Mouse (Mus musculus) kidney, postnatal 25 days (tissue): ENCODE data around the gene Tacc2.

Source experiments
- DNase-seq, 2 experiments: peaks; one replicate each; pipeline ENCODE4 v3.0.0; 2021; ENCODE audit warnings: mixed read lengths in 2 of 2

The Tacc2 gene

DNA sequence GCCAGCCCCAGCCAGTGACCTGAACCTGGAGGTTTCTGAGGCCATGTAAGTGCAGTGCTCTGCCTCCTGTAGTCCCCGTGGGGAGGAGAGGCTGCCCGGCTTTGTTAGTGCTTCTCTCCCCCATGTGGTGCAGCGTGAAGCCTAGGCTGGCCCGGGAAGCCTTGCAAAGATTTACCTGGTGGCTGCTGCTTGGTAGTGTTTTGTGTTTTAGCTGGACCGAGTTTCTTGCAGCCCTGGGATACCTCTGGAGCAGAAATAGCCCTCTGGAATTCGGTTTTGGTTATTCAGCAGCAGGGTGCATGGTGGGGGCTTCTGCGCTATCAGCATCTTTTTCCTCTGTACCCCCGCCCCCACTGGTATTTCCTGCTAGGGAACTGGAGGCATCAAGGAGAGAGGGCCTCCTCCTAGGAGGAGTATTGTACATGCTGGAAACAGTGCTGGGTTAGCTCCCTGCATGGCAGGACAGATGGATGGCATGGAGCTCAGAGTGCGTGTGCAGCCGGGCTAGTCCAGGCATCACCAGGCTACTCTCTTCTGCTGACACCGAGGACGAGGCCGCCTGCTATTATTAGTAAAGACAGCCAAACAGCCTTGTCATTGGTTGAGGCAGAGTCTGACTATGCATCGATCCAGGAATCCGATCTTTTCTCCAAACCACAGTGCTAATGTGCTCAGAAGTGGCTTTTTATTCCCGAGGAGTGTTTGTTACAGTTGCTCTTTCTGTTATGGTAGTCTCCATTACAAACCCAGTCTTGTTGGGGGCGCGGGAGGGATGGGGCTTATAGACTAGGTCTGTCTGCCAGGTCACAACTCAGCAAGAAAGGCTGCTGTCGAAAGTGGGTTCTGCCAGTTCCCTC lies 115.9 kb downstream of the Tacc2 start:
- peak in 1 of 2 experiments; percentile 28 for DNase-seq

DNA sequence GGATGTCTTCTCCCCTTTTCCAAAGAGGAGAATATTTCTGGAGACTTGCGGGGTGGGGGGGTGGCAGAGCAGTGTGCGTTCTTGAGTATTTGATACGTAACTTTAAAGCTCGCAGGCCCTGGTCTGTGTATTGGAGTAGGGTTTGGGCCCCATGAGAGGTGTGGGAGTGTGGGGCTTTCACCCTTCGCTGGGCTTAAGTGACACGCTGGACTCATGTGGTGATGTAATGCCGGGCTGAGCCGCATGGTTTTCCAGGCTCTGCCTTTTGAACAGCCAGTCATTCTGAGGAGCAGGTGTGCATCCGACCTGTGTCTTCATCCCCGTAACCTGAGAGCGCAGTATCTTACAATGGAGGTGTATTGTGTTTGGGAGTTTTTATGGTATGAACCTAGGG lies 116.6 kb downstream of the Tacc2 start:
- no peak for DNase-seq

DNA sequence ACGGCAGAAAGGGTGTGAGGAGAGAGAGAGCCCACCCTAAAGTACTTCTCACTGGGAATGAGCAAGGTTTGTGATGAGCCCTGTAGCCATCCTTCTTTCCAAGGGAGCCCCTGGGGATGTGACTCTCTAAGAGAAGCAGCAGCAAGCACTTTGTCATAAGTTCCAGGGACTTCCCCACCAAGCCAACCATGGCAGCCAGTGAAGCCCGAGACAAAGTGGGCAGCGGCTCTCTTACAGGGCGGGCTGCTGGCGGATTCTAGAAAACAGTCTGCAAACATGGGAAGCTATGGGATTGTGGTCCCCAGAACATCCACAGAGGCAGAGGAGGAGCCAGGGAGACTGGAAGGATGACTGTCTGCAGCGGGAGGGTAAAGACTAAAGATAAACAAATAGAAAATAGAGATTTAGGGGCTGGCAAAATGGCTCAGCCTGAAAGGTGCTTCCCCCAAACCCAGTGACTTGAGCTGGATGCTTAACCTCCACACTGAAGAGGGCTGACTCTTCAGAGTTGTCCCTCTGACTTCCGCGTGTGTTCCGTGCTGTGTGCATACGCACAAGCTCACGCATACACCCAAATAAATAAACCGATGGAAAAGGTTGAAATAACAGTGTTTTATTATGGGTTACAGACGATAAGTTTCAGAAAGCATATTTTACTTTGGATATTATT lies 118.6 kb downstream of the Tacc2 start:
- DNase-seq = no peak

DNA sequence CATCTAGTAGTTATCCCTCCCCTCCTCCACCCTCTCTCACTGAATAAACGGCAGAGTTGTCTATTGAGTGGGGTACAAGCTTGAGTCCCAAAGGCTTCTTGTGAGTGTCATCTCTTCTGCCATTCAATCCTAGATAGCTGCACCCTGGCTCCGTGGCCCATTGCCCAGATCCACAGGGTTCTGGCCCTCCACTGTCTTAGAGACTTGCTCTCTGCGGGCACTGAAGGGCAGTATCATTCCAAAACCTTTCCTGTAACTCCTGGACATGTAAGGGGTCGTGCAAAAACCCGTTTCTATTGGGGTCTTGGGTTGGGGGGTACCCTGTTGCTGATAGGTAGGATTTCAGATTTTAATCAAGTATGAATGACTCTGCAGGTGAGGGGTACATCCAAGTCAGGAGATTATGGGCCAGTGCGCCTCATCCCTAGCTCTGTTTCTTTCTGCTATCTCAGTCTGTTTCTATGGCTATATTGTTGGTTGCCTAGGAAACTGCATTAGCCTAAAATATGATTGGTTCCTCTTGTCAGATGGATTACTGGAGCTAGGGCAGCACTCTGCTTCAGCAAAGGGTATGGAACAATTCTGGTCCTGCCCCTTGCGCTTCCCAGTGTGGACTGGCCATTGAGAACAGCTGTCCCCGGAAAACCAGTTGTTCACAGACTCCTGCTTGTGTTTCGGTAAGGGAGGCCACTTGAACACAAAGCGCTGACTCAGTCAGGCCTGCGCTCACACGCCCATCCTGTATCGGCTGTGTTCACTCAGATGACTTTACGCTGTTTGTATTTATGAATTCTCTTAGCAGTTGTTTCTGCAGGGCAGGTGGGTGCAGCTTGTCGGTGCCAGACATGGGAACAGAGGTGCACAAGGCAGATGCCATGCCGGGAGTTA lies 119.4 kb downstream of the Tacc2 start:
- DNase-seq = no peak

DNA sequence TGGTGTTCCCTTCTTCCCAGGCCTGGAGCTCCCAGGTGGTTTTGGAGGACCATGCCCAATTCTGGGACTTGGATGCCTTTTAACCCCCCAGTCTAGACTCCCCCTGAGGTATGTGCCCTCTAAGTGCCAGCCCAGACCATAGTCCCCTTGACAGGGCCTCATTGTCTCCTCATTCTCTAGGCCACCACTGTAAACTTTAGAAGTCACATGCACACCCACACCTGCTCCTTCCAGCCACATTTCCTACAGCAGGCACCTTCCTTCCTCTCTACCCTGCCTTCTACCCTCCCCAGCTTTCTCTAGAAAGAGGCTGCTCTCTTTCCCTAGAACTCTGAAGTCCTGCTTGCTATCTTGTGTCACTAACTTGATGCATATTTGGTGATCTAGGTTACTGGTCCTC lies 121.2 kb downstream of the Tacc2 start:
- no peak for DNase-seq

DNA sequence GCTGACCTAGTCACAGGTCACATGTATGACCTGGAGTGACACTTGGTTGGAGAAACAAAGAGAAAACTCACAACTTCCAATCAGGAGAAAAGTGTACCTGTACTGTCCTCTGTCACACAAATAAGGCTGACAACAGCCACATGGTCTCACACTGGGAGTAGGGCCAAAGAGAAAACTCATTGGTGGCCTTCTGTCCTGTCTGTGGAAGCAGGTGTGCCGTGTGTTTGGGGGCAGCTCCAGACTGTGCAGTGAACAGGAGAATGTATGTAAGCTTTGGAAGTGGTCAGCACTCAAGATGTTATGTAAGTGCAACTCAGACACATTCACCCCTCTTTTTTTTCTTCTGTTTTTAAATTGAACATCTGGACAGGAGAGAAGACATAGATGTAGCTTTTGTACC lies 124.1 kb downstream of the Tacc2 start:
- no peak for DNase-seq

DNA sequence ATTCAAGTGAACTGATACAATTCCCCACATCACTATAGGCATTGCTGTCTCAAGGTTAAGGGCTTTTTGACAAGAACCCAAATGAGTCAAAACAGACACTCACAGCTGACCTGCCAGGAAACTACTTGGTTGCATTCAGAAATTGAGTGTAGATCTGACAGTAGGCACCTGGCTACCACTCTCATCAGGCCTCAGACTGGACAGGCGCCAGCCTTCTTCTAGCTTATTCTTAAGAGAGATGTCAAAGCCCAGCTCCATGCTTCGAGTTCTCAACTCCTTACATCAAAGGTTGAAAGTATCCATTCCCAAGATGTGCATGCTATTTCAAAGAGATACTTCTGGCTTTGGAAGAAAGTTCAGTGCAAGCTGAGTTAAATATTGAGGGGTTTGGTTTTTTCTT lies 128.0 kb downstream of the Tacc2 start:
- DNase-seq = no peak

DNA sequence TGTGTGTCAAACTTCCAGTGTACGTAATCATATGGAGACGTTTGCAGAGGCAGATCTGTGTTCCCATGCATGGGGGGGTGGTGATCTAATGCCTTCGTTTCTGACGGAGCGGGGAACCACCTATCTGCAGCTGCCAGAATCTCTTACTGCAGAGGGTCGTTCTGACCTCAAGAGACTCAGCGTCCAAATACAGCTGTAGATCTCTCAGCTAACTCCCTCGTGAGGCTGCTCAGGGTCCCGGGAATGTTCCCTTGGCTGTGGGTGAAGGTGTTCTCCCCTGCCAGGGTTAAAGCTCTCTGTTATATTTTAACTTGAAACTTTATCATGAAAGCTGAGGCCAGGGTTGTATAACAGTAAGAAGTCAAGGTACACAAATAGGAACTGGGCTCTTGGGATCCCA lies 131.7 kb downstream of the Tacc2 start:
- peak; percentile 58 to 86 for DNase-seq

DNA sequence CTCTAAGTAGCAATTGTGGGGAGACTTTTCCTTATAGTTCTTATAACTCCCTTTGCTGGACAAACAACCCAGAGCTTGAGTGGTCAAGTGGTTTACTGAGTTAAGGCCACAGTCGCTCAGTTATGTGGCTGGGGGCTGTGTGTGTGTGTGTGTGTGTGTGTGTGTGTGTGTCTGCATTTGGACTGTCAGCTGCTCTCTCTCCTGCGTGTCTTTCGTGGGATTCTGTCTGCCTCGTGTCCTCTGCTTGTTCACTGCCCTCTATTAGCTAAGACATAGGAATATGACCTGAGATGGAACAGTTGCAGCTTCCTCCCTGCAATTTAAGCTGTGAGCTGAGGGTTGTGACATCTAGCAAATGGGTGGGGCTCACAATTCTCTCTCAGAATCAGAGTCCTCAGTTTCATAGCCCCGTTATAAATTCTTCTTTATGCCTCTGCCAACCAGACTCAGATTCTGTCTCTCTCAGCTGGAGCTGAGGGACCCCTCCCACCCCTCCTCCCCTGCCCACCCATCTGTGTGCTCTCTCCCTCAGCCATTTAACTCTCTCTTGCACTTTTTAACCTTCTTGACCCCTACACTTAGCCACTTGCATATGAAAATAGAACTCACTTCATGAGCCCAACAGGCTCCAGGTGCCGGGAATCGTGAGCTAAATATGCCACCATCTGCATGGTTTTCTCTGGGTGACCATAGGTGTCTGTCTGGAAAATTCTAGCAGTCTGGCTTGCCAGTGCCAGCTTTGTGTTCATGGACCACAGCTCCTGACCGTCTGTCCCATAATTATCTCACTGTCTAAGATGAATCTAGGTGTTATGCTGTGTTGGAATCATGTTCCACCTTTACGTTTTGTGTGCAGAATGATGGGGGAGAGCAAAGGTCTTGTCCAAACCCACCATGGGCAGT lies 132.4 kb downstream of the Tacc2 start:
- DNase-seq = no peak

DNA sequence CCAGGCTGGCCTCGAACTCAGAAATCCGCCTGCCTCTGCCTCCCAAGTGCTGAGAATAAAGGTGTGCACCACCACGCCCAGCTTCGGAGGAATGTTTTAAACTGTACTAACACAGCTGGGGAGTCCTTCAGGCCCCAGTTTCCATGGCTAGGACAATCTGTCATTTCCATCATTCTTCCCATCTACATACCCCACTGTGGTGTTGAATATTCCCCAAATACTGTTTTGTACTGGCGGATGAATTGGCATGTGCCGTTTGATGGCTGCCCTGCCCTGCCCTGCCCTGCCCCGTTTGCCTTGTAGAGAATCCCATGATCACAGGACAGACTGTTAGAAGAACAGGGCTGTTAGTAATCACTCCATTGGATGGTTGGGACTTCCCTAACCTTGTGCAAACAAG lies 134.6 kb downstream of the Tacc2 start:
- no peak for DNase-seq

DNA sequence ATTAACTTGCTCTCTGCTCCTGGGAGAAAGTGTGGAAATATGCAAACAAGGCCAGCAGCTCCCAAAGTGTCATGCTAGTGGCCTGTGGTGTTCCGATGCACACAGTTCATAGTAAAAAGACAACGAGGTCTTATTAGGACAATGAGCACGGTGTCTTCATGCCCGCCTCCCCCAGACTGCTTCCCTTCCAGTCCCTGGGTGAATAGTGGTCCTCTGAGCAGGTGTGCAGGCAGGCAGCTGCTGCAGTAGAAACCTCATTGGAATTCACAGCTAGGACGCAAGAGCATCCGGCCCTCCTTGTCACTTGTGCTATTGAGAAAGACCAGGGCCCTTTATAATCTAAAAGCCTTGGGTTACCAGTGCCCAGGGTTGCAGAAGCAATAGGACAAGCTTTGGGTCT lies 136.1 kb downstream of the Tacc2 start:
- no peak for DNase-seq

DNA sequence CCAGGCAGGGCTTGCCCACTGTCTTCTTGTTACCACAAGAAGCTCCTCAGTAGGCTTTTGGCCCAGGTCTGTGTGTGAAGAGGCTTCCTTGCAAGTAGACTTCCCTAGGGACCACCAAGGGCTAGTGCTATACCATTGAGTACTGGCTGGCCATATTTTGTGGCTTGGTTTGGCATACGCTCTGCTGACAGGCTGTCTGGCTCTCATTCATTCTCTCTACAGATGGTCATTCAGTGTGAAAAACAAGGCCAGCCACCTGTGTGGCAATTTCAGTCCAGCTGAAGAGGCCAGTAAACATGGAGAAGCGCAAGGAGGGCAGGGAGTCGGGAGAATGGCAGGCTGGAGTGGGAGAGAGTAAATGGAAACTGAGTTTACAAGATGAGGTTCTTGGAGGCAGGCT lies 138.2 kb downstream of the Tacc2 start:
- DNase-seq = no peak

DNA sequence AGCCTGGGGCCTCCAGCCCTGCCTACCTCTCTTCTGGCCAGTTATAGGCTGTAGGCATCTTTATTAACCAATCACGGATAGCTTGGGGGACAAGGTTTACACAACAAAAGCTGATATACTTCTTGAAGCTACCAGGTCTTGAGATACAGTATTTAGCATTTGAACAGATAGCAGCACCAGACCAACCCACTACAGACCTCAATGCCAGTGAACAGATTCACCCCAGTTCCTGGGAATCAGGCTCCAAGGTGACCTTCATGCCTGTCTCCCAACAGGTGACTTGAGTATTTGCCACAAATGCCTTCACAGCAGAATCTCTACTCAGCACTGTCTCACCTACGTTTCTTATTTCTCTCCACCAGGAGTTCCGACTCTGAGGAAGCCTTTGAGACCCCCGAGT lies 139.1 kb downstream of the Tacc2 start:
- no peak for DNase-seq

DNA sequence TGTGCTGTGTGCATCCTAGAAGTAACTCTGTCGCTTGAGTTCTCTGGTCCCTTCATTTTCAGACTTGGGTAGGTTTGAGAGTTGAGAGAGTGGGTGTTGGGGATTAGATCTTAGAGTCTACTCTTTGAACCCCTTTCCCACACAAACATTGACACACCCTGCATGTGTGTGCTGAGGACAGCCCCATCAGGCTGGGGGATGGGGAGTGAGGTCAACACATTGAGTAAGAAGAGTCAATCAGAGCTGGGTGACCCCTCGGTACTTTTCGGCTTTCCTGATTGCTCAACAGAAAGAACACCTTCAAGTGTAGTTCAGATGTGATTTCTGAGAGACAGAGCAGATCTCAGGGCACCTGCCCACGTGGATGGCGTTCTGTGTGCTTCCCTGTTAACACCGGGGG lies 139.8 kb downstream of the Tacc2 start:
- no peak for DNase-seq

DNA sequence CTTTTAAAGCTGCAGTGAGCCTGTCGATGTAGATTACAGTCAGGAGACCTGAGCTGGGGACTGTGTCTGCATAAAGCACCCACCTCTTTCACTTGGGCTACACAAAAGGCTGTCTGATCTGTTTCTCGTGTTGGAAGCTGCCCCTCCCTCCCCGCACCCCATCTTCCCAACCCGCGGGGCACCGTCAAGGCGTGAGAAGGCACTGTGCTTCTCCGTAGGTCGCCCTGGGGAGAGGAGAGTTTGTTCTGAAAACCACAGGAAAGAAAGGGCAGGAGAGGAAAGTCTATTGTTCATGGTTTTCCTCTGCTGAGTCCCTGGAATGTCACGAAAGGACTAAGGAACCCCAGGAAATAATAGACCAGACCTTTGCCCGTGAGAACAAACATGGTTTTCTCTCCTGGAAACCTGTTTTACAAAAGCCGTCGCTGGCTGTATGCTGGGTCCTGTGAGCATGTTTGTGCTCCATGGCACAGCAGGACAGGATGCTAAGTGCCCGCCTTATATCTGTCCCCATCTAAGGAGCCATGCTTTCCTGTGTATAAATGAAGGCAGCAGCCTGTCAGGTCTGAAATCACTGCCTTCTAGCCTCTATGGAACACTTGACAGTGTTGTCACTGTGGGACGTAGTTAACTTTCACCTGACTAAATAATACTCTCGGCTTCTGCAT lies 142.8 kb downstream of the Tacc2 start:
- DNase-seq = peak; percentile 20 to 51

DNA sequence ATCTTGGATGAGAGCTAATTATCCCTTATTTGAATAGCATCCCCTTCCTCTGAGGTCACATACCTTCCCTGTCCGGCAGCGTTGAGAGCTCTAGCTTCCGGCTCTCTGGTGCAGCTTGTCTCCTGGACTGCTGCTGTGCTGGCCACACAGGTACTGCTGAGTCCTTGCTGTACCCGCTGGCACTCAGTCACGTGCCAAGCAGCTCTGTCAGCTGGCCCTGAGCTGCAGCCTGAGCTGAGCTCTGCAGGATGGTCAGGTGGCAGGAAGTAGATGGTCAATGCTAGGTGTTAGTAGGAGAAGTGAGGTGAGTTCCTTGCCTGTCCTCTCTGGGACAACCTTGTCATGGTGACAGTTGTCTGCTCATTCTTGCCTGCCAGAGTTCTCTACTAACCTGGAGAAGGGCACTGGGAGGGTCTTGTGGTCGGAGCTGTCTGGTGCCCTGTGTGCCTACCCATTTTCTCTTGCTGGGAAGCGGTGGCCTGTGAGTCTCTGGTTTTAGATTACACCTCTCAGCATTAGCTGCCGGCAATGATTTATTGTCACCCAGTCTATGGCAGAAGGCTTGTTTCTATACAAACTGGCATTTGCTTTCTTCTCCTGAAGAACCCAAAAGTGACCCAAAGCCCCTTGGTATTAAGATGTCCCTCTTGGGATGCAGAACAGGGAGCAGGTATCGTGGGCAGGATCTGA lies 143.6 kb downstream of the Tacc2 start:
- peak; percentile 63 to 90 for DNase-seq

DNA sequence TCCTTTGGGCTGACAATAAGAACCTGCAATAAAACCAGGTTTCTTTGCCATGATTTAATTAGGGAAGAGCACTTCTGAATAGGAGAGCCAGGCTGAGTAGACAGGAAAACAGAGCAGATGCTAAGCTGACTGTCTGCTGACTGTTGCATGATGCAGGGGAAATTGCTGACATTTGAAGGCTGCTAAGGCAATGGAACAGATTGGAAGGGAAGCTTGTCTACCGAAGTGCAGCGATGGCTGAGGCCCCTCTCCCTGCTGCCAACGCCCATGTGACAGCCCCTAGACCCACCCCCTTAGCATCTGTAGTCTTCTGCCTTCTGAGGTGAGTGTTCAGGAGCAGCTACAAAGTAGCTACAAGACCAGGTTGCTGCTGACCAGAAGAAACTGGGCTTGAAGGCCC lies 148.9 kb downstream of the Tacc2 start:
- no peak for DNase-seq

DNA sequence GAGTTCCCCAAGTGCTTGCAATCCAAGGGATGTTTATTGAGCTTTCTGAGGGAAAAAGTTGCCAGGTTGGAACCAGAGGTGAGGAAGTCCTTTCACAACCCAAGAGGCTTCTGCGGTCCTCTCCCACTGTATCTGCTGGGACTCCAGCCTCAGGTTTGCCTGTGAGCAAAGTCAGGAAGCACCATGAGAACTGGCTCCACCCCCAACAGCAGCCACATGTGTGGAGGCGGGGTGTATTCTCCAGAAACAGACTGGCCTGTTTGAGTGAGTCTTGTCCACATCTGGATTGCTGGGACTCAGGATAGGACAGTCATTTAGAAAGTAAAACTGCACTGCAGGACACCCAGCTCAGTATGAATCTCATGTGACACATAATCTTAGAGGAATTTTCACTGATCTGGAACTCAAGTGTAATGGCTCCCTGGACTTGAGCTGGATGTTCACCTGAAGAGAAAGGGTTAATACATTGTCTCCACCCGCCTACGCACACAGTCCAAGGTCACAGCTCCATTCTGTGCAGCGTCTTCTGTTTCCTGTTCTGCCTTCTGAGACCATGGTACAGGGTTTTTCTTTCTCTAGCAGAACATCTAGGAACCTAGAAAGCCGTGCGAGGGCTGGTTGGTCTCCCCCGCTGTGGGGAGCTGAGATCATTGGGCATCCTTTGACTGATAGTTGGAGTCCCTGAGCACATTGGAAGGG lies 149.6 kb downstream of the Tacc2 start:
- peak in 1 of 2 experiments; percentile 13 for DNase-seq

DNA sequence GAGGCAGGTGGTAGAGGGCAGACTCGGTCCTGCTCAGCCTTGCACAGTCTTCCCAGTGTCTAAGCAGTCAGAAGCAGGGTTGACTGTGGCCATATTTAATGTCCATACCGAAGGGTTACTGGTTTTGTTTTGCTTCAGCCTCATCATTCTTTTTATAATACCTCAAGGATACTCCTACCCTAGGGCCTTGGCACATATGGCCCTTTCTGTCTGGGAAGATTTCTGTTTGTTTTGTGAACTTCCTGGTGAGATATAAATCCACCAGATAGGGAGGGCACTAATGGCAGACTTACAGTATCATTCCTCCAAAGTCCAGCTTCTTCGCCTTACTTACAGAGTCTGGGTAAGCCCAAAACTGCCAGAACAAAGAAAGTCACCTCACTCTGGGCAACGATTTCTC lies 150.3 kb downstream of the Tacc2 start:
- no peak for DNase-seq

DNA sequence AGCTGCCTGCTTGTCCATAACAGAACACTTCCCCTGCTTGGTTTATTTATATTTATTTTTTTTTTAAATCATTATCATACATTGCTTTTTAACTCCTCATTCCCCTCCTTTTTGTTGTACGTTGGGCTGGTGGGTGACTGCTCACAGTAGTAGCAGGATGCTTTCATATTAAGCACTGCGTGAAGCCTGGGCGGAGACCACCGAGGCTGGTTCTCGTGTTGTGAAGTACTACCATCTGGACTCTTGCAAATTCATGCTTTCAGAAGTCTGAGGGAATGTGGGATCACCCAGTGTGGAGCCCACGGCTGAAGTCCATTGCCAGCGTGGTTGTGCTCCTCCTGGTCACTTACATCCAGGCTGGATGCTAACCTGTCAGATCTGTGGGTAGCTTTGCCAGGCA lies 154.6 kb downstream of the Tacc2 start:
- no peak for DNase-seq

DNA sequence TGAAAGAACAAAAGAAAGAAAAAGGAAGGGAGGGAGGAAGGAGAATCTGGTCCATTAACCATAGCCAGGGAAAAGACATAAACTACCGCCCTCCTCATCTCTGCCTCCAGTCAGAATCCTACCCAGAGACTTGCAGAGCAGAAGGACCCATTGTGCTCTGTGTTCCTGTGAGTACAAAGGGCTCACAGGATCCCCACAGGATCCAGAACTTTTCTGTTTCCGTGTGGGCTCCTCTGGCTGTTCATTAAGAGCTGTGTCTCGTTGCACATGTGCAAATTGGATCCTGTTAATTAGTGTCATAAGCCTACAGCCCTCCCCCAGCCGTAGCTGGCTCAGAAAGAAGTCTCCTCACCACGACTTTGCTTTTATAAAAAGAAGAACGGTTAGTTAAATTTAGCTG lies 155.7 kb downstream of the Tacc2 start:
- DNase-seq = peak; percentile 55 to 82
